Mouse (Mus musculus): ENCODE measurements around the gene Cd300c. TPM values are rescaled to one million over a fixed set of nuclear protein-coding genes. Genes with fewer than 3 reads are reported as not detected.
"Not testable (repeated sequence)": the region's sequence is repeated elsewhere in the genome, so short reads cannot be mapped to it uniquely, and the experiment has no call there.

Cd300c gene
- polyA plus RNA-seq, 1 experiment from 2014 or later, result not detected

- no peak for TF ChIP-seq CTCF (IDR thresholded peaks at IDR 0.05; ENCODE audit: low read depth)
- no peaks in the 10 kb centered on the region for H3K4me1 ChIP-seq (replicated peaks; ENCODE audit: insufficient read depth, low read length)
- H3K9ac ChIP-seq (ENCODE audit: low read depth, low read length), result no peak overlapping the region
- H3K4me3 ChIP-seq (replicated peaks; ENCODE audit: low read depth, low read length), result no peak overlapping the region
- H3K27ac ChIP-seq, result no peak overlapping the region
- WGBS, result 80% methylated on average over 4 of the region's 4 CpGs
- no peaks in the 10 kb centered on the region for H3K36me3 ChIP-seq (ENCODE audit: insufficient read depth, low read length)
- ATAC-seq (replicated peaks; ENCODE audit: low FRiP score, low read depth), result no peak
- H3K27me3 ChIP-seq (ENCODE audit: insufficient read depth, low read length), result no peaks in the 10 kb centered on the region
- no peak for DNase-seq (ENCODE audit: low spot score)
- H3K4me2 ChIP-seq (ENCODE audit: low read length), result no peak overlapping the region
- H3K9me3 ChIP-seq (replicated peaks; ENCODE audit: low read length), result no peaks in the 10 kb centered on the region
These were observed 46.5 kb downstream of the Cd300c start for GRCm38 (mm10) chr11:114922439-114922838.

- no peak overlapping the region for H3K9ac ChIP-seq (ENCODE audit: low read depth, low read length)
- no peaks in the 10 kb centered on the region for H3K9me3 ChIP-seq (replicated peaks; ENCODE audit: low read length)
- no peak for DNase-seq (ENCODE audit: low spot score)
- no peak for ATAC-seq (replicated peaks; ENCODE audit: low FRiP score, low read depth)
- no peak overlapping the region for H3K27ac ChIP-seq
- no peak overlapping the region for H3K4me3 ChIP-seq (replicated peaks; ENCODE audit: low read depth, low read length)
- no peak for TF ChIP-seq CTCF (IDR thresholded peaks at IDR 0.05; ENCODE audit: low read depth)
- no peaks in the 10 kb centered on the region for H3K36me3 ChIP-seq (ENCODE audit: insufficient read depth, low read length)
- H3K4me1 ChIP-seq (replicated peaks; ENCODE audit: insufficient read depth, low read length), result no peaks in the 10 kb centered on the region
- WGBS, result 75% methylated on average over 6 of the region's 6 CpGs
- H3K27me3 ChIP-seq (ENCODE audit: insufficient read depth, low read length), result no peaks in the 10 kb centered on the region
- H3K4me2 ChIP-seq (ENCODE audit: low read length), result no peak overlapping the region
These were observed 51.8 kb downstream of the Cd300c start for GRCm38 (mm10) chr11:114917120-114917519.

GRCm38 (mm10) chr11:114914978-114915377, 54.0 kb downstream of the Cd300c start:
- Histone ChIP-seq H3K4me1 (replicated peaks; ENCODE audit: insufficient read depth, low read length) (no peaks in the 10 kb centered on the region), H3K9me3 (replicated peaks; ENCODE audit: low read length) (no peaks in the 10 kb centered on the region), H3K9ac (ENCODE audit: low read depth, low read length) (no peak overlapping the region), H3K27me3 (ENCODE audit: insufficient read depth, low read length) (no peaks in the 10 kb centered on the region), H3K36me3 (ENCODE audit: insufficient read depth, low read length) (no peaks in the 10 kb centered on the region), H3K27ac (no peak overlapping the region), H3K4me2 (ENCODE audit: low read length) (no peak overlapping the region), H3K4me3 (replicated peaks; ENCODE audit: low read depth, low read length) (no peak overlapping the region)
- 39% methylated on average over 7 of the region's 7 CpGs for WGBS
- no peak for ATAC-seq (replicated peaks; ENCODE audit: low FRiP score, low read depth)
- no peak for TF ChIP-seq CTCF (IDR thresholded peaks at IDR 0.05; ENCODE audit: low read depth)
- DNase-seq (ENCODE audit: low spot score), result no peak

DNA sequence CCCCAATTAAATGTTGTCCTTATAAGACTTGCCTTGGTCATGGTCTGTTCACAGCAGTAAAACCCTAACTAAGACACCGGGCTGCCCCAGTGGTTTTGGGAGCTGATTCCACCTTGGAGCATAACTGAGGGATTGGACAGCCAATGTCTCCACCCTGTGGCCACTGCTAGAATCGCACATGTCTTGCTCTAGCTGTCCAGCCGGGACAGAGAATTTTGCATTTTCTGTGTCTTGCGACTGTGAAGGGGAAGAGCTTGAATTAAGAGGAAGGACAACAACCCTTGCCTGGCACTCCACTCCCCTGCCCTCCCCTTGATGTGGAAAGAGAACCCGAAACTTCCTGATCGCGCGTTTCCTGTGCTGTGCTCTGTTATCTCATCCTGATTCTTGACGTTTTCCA, 56.1 kb downstream of the Cd300c start:
- Histone ChIP-seq H3K4me3 (replicated peaks; ENCODE audit: low read depth, low read length) (no peak overlapping the region), H3K27me3 (ENCODE audit: insufficient read depth, low read length) (no peaks in the 10 kb centered on the region), H3K4me1 (replicated peaks; ENCODE audit: insufficient read depth, low read length) (no peaks in the 10 kb centered on the region), H3K9me3 (replicated peaks; ENCODE audit: low read length) (no peaks in the 10 kb centered on the region), H3K9ac (ENCODE audit: low read depth, low read length) (no peak overlapping the region), H3K4me2 (ENCODE audit: low read length) (no peak overlapping the region), H3K27ac (no peak overlapping the region), H3K36me3 (ENCODE audit: insufficient read depth, low read length) (no peaks in the 10 kb centered on the region)
- peak; percentile 91 for TF ChIP-seq CTCF (IDR thresholded peaks at IDR 0.05; ENCODE audit: low read depth)
- peak; percentile 90 for DNase-seq (ENCODE audit: low spot score)
- 18% methylated on average over 9 of the region's 9 CpGs for WGBS
- ATAC-seq (replicated peaks; ENCODE audit: low FRiP score, low read depth), result peak; percentile 68

- H3K27me3 ChIP-seq (ENCODE audit: insufficient read depth, low read length), result not testable (repeated sequence)
- WGBS, result 41% methylated on average over 3 of the region's 3 CpGs
These were observed 59.4 kb downstream of the Cd300c start for GRCm38 (mm10) chr11:114909538-114909937.

GRCm38 (mm10) chr11:114908086-114908485, 60.9 kb downstream of the Cd300c start:
- H3K36me3 ChIP-seq (ENCODE audit: insufficient read depth, low read length), result no peaks in the 10 kb centered on the region
- ATAC-seq (replicated peaks; ENCODE audit: low FRiP score, low read depth) (no peak), DNase-seq (ENCODE audit: low spot score) (no peak)
- no peak for TF ChIP-seq CTCF (IDR thresholded peaks at IDR 0.05; ENCODE audit: low read depth)
- no peaks in the 10 kb centered on the region for H3K4me1 ChIP-seq (replicated peaks; ENCODE audit: insufficient read depth, low read length)
- 45% methylated on average over 4 of the region's 4 CpGs for WGBS
- no peak overlapping the region for H3K4me3 ChIP-seq (replicated peaks; ENCODE audit: low read depth, low read length)
- H3K4me2 ChIP-seq (ENCODE audit: low read length), result no peak overlapping the region
- no peaks in the 10 kb centered on the region for H3K9me3 ChIP-seq (replicated peaks; ENCODE audit: low read length)
- no peaks in the 10 kb centered on the region for H3K27me3 ChIP-seq (ENCODE audit: insufficient read depth, low read length)
- no peak overlapping the region for H3K9ac ChIP-seq (ENCODE audit: low read depth, low read length)
- no peak overlapping the region for H3K27ac ChIP-seq

More at GRCm38 (mm10) chr11:114909538-114909937, 59.4 kb downstream of the Cd300c start:
- not testable (repeated sequence) for H3K4me2 ChIP-seq (ENCODE audit: low read length); DNase-seq (ENCODE audit: low spot score); H3K9me3 ChIP-seq (replicated peaks; ENCODE audit: low read length); H3K36me3 ChIP-seq (ENCODE audit: insufficient read depth, low read length); H3K4me3 ChIP-seq (replicated peaks; ENCODE audit: low read depth, low read length); H3K9ac ChIP-seq (ENCODE audit: low read depth, low read length); ATAC-seq (replicated peaks; ENCODE audit: low FRiP score, low read depth); H3K4me1 ChIP-seq (replicated peaks; ENCODE audit: insufficient read depth, low read length); H3K27ac ChIP-seq
- TF ChIP-seq CTCF (IDR thresholded peaks at IDR 0.05; ENCODE audit: low read depth), result peak; percentile 42; the same call in 1 of the 2 replicates

DNA sequence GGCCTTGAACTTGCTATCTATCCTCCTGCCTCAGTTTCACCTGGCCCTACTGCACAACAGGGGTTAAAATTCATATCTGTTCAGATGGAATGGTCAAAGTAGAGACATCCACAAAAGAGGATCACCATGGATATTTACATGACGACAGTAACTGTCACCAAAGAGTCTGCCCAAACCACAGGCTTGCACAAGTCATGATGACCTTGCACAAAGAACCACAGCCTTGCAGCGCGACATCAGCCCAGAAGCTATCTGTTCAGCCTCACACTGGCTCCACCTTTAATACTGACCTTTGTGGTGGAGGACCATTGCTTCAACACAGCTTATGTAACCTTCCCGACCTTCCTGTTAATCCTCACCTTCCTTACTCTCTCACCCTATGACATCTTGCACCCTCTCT, 61.4 kb downstream of the Cd300c start:
- DNase-seq (ENCODE audit: low spot score) (no peak), ATAC-seq (replicated peaks; ENCODE audit: low FRiP score, low read depth) (no peak)
- H3K4me1 ChIP-seq (replicated peaks; ENCODE audit: insufficient read depth, low read length), result no peaks in the 10 kb centered on the region
- H3K27ac ChIP-seq, result no peak overlapping the region
- H3K9me3 ChIP-seq (replicated peaks; ENCODE audit: low read length), result no peaks in the 10 kb centered on the region
- no peaks in the 10 kb centered on the region for H3K36me3 ChIP-seq (ENCODE audit: insufficient read depth, low read length)
- WGBS, result 84% methylated on average over 4 of the region's 4 CpGs
- TF ChIP-seq CTCF (IDR thresholded peaks at IDR 0.05; ENCODE audit: low read depth), result no peak
- no peak overlapping the region for H3K4me3 ChIP-seq (replicated peaks; ENCODE audit: low read depth, low read length)
- no peak overlapping the region for H3K4me2 ChIP-seq (ENCODE audit: low read length)
- no peak overlapping the region for H3K9ac ChIP-seq (ENCODE audit: low read depth, low read length)
- H3K27me3 ChIP-seq (ENCODE audit: insufficient read depth, low read length), result no peaks in the 10 kb centered on the region

Other genes starting within 250 kb of the Cd300c start
- gene Dnaic2, start 241.7 kb downstream of the Cd300c start, polyA plus RNA-seq (2015; fragmentation: Nextera tagmentation; extraction: Ambion mirVana), result 0.32 and 0.43 TPM in 2 replicates
- 0.06 and 0.11 TPM in 2 replicates for gene Kif19a, start 203.8 kb downstream of the Cd300c start, polyA plus RNA-seq (2015; fragmentation: Nextera tagmentation; extraction: Ambion mirVana)
- 0.78 and 0.96 TPM in 2 replicates for gene Btbd17, start 173.2 kb downstream of the Cd300c start, polyA plus RNA-seq (2015; fragmentation: Nextera tagmentation; extraction: Ambion mirVana)
- gene Gpr142, start 170.2 kb downstream of the Cd300c start, polyA plus RNA-seq (2015; fragmentation: Nextera tagmentation; extraction: Ambion mirVana), result 0.13 TPM in 1 of 2 replicates, not detected in the other
- 118 and 131 TPM in 2 replicates for gene Gprc5c, start 118.0 kb downstream of the Cd300c start, polyA plus RNA-seq (2015; fragmentation: Nextera tagmentation; extraction: Ambion mirVana)
- gene Cd300a, start 79.1 kb downstream of the Cd300c start, polyA plus RNA-seq (2015; fragmentation: Nextera tagmentation; extraction: Ambion mirVana), result 1.5 and 1.7 TPM in 2 replicates
- 0.36 and 0.43 TPM in 2 replicates for gene Cd300lb, start 34.8 kb downstream of the Cd300c start, polyA plus RNA-seq (2015; fragmentation: Nextera tagmentation; extraction: Ambion mirVana)
- 0.22 and 0.23 TPM in 2 replicates for gene Cd300ld, start 20.8 kb upstream of the Cd300c start, polyA plus RNA-seq (2015; fragmentation: Nextera tagmentation; extraction: Ambion mirVana)
- 3.6 and 3.7 TPM in 2 replicates for gene Cd300c2, start 32.7 kb upstream of the Cd300c start, polyA plus RNA-seq (2015; fragmentation: Nextera tagmentation; extraction: Ambion mirVana)
- 0.52 TPM in 1 of 2 replicates, not detected in the other for gene Cd300ld2, start 47.0 kb upstream of the Cd300c start, polyA plus RNA-seq (2015; fragmentation: Nextera tagmentation; extraction: Ambion mirVana)
- not detected in 2 replicates for gene Cd300ld4, start 57.9 kb upstream of the Cd300c start, polyA plus RNA-seq (2015; fragmentation: Nextera tagmentation; extraction: Ambion mirVana)
- not detected in 2 replicates for gene Cd300ld5, start 68.6 kb upstream of the Cd300c start, polyA plus RNA-seq (2015; fragmentation: Nextera tagmentation; extraction: Ambion mirVana)
- not detected in 2 replicates for gene Cd300ld3, start 79.3 kb upstream of the Cd300c start, polyA plus RNA-seq (2015; fragmentation: Nextera tagmentation; extraction: Ambion mirVana)
- gene Cd300e, start 93.0 kb upstream of the Cd300c start, polyA plus RNA-seq (2015; fragmentation: Nextera tagmentation; extraction: Ambion mirVana), result not detected in 2 replicates
- gene Rab37, start 122.3 kb upstream of the Cd300c start, polyA plus RNA-seq (2015; fragmentation: Nextera tagmentation; extraction: Ambion mirVana), result 1.8 and 2.2 TPM in 2 replicates
- 0.33 TPM in 2 replicates for gene Cd300lf, start 164.8 kb upstream of the Cd300c start, polyA plus RNA-seq (2015; fragmentation: Nextera tagmentation; extraction: Ambion mirVana)
- 163 and 172 TPM in 2 replicates for gene Slc9a3r1, start 194.2 kb upstream of the Cd300c start, polyA plus RNA-seq (2015; fragmentation: Nextera tagmentation; extraction: Ambion mirVana)
- gene Tmem104, start 218.3 kb upstream of the Cd300c start, polyA plus RNA-seq (2015; fragmentation: Nextera tagmentation; extraction: Ambion mirVana), result 12.0 and 12.6 TPM in 2 replicates
- gene Nat9, start 218.7 kb upstream of the Cd300c start, polyA plus RNA-seq (2015; fragmentation: Nextera tagmentation; extraction: Ambion mirVana), result 26.8 TPM in 2 replicates